7 mouse cellular contexts compared by ENCODE assay signal in the genomic region with DNA sequence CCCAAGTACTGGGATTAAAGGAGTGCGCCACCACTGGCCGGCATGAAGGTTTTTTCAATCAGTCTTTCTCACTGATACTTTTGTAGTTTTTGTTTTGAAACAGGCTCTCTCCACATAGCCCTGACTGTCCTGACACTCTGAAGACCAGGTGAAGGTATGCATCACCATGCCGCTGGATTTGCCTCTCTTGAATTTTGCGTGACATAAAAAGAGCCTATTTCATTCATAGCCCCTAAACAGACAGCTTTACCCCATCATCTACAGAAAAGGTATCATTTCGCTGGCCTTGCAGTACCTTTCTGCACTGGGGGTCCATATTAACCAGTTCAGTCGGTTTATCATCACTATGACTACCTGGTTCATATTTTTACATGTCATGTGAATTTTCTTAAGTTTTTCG. TPM values are rescaled to one million over a fixed set of nuclear protein-coding genes. Genes with fewer than 3 reads are reported as not detected.
A peak's percentile ranks its signal among the peaks of the same experiment; 100 is the strongest.
DNase-seq lines count a peak whose midpoint lies in the region; ATAC-seq lines count a peak whose summit lies in the region.

No protein-coding gene starts in this region.

- H3K4me2 ChIP-seq in liver, embryonic 13.5 days, result peak overlapping the region; percentile 91
- peak overlapping the region; percentile 85 for H3K4me2 ChIP-seq in neural tube, embryonic 12.5 days (replicated peaks)

- H3K4me1 ChIP-seq in hindbrain, embryonic 10.5 days (replicated peaks), result peaks cover 23% of the 10 kb centered on the region
- peaks cover 29% of the 10 kb centered on the region for H3K4me1 ChIP-seq in liver, embryonic 13.5 days (replicated peaks)
- H3K4me1 ChIP-seq in neural tube, embryonic 12.5 days, result peaks cover 11% of the 10 kb centered on the region

- H3K4me3 ChIP-seq in hindbrain, embryonic 10.5 days, result peak overlapping the region; percentile 91
- peak overlapping the region; percentile 90 for H3K4me3 ChIP-seq in liver, embryonic 13.5 days (replicated peaks)
- peak overlapping the region; percentile 76 for H3K4me3 ChIP-seq in neural tube, embryonic 12.5 days

- no peaks in the 10 kb centered on the region for H3K27me3 ChIP-seq in hindbrain, embryonic 10.5 days (ENCODE audit: insufficient read depth, poor library complexity, severe bottlenecking)
- no peaks in the 10 kb centered on the region for H3K27me3 ChIP-seq in liver, embryonic 13.5 days
- H3K27me3 ChIP-seq in neural tube, embryonic 12.5 days (replicated peaks), result no peaks in the 10 kb centered on the region

- peak overlapping the region; percentile 95 for H3K27ac ChIP-seq in hindbrain, embryonic 10.5 days
- H3K27ac ChIP-seq in liver, embryonic 13.5 days, result peak overlapping the region; percentile 67
- H3K27ac ChIP-seq in neural tube, embryonic 12.5 days, result no peak overlapping the region

- no peaks in the 10 kb centered on the region for H3K9me3 ChIP-seq in hindbrain, embryonic 10.5 days
- H3K9me3 ChIP-seq in liver, embryonic 13.5 days (replicated peaks), result no peaks in the 10 kb centered on the region
- H3K9me3 ChIP-seq in neural tube, embryonic 12.5 days, result no peaks in the 10 kb centered on the region

- WGBS in hindbrain, embryonic 10.5 days, result 14% methylated on average over 7 of the region's 7 CpGs
- 11% methylated on average over 7 of the region's 7 CpGs for WGBS in liver, embryonic 13.5 days (ENCODE audit: insufficient replicate concordance)
- 15% methylated on average over 7 of the region's 7 CpGs for WGBS in neural tube, embryonic 12.5 days

- ATAC-seq in liver, embryonic 13.5 days (ENCODE audit: low read depth), result peak; percentile 4
- peak; percentile 70 for ATAC-seq in neural tube, embryonic 12.5 days (ENCODE audit: low FRiP score, low read depth)

- H3K36me3 ChIP-seq in hindbrain, embryonic 10.5 days, result peaks cover 25% of the 10 kb centered on the region
- peaks cover 24% of the 10 kb centered on the region for H3K36me3 ChIP-seq in liver, embryonic 13.5 days
- peaks cover 7% of the 10 kb centered on the region for H3K36me3 ChIP-seq in neural tube, embryonic 12.5 days

- H3K9ac ChIP-seq in liver, embryonic 13.5 days, result peak overlapping the region; percentile 67
- no peak overlapping the region for H3K9ac ChIP-seq in neural tube, embryonic 12.5 days

- DNase-seq in ovary, postnatal 14 days (ENCODE audit: low spot score), result peak; percentile 4
- DNase-seq in ovary, adult 18-20 months (ENCODE audit: low spot score), result no peak
- peak; percentile 12 for DNase-seq in c-Kit-positive CD71-negative TER-119-negative erythroid progenitor cells, embryonic 14.5 days (ENCODE audit: low read depth)
- DNase-seq in hindbrain, embryonic 10.5 days (ENCODE audit: low spot score), result peak; percentile 6
- no peak for DNase-seq in liver, embryonic 13.5 days
- no peak for DNase-seq in urinary bladder, postnatal 10 days (ENCODE audit: low spot score)

RNA-seq across cellular contexts. Expression of a gene that starts 0.4 kb away (rescaled TPM):
- polyA plus RNA-seq in hindbrain, embryonic 10.5 days (2016; fragmentation: Nextera tagmentation; extraction: Ambion mirVana), result 21.3 and 31.3 TPM in 2 replicates
- polyA plus RNA-seq in liver, embryonic 13.5 days (2015; fragmentation: Nextera tagmentation; extraction: Ambion mirVana), result 10.1 and 11.9 TPM in 2 replicates
- polyA plus RNA-seq in neural tube, embryonic 12.5 days (2016; fragmentation: Nextera tagmentation; extraction: Ambion mirVana), result 24.7 and 26.2 TPM in 2 replicates

RNA-seq across cellular contexts. Expression of a gene that starts 28.4 kb away (rescaled TPM):
- 43.7 and 51.5 TPM in 2 replicates for polyA plus RNA-seq in hindbrain, embryonic 10.5 days (2016; fragmentation: Nextera tagmentation; extraction: Ambion mirVana)
- 22.0 and 25.7 TPM in 2 replicates for polyA plus RNA-seq in liver, embryonic 13.5 days (2015; fragmentation: Nextera tagmentation; extraction: Ambion mirVana)
- polyA plus RNA-seq in neural tube, embryonic 12.5 days (2016; fragmentation: Nextera tagmentation; extraction: Ambion mirVana), result 29.8 and 30.3 TPM in 2 replicates

RNA-seq across cellular contexts. Expression of a gene that starts 28.5 kb away (rescaled TPM):
- 159 and 161 TPM in 2 replicates for polyA plus RNA-seq in hindbrain, embryonic 10.5 days (2016; fragmentation: Nextera tagmentation; extraction: Ambion mirVana)
- polyA plus RNA-seq in liver, embryonic 13.5 days (2015; fragmentation: Nextera tagmentation; extraction: Ambion mirVana), result 172 and 185 TPM in 2 replicates
- 129 and 141 TPM in 2 replicates for polyA plus RNA-seq in neural tube, embryonic 12.5 days (2016; fragmentation: Nextera tagmentation; extraction: Ambion mirVana)

RNA-seq across cellular contexts. Expression of a gene that starts 39.4 kb away (rescaled TPM):
- 16.1 and 17.5 TPM in 2 replicates for polyA plus RNA-seq in hindbrain, embryonic 10.5 days (2016; fragmentation: Nextera tagmentation; extraction: Ambion mirVana)
- polyA plus RNA-seq in liver, embryonic 13.5 days (2015; fragmentation: Nextera tagmentation; extraction: Ambion mirVana), result 3.6 and 4.6 TPM in 2 replicates
- polyA plus RNA-seq in neural tube, embryonic 12.5 days (2016; fragmentation: Nextera tagmentation; extraction: Ambion mirVana), result 18.6 and 20.6 TPM in 2 replicates

RNA-seq across cellular contexts. Expression of a gene that starts 51.6 kb away (rescaled TPM):
- not detected in 2 replicates for polyA plus RNA-seq in hindbrain, embryonic 10.5 days (2016; fragmentation: Nextera tagmentation; extraction: Ambion mirVana)
- not detected in 2 replicates for polyA plus RNA-seq in liver, embryonic 13.5 days (2015; fragmentation: Nextera tagmentation; extraction: Ambion mirVana)
- not detected in 2 replicates for polyA plus RNA-seq in neural tube, embryonic 12.5 days (2016; fragmentation: Nextera tagmentation; extraction: Ambion mirVana)

Comparison
In these comparisons a context has a peak if more than half of its experiments do, and no peak if none do; other contexts are left out.
1. DNase-seq: peak in ovary, postnatal 14 days (single experiment), c-Kit-positive CD71-negative TER-119-negative erythroid progenitor cells, embryonic 14.5 days (single experiment) and hindbrain, embryonic 10.5 days (single experiment); none in ovary, adult 18-20 months (single experiment), liver, embryonic 13.5 days (single experiment) and urinary bladder, postnatal 10 days (single experiment).
2. Peak in every context shown above with its lines, with median percentiles within 50 percentile points of each other: H3K4me3 ChIP-seq.